Mouse (Mus musculus) liver, postnatal 0 days (tissue): Measurements from ENCODE around the gene Slc12a8. TPM values are rescaled to one million over a fixed set of nuclear protein-coding genes. Genes with fewer than 3 reads are reported as not detected.

ENCODE experiments used
- ATAC-seq: fragments of 200-750 bp; cut with Nextera tagmentation; 2 replicates; pipeline ENCODE4 v1.8.0; 2017; ENCODE audit warnings: mild to moderate bottlenecking, moderate library complexity
- DNase-seq: peaks from one replicate; pipeline ENCODE4 v3.0.0-alpha.2; 2016
- H3K27ac ChIP-seq: fragments of 300-500 bp; sonication (generic); 2 replicates; pipeline ENCODE4 v1.5.1; 2014; ENCODE audit warnings: antibody characterized with exemption, moderate library complexity, mild to moderate bottlenecking, low read depth
- H3K27me3 ChIP-seq: fragments of 300-500 bp; sonication (generic); 2 replicates; pipeline ENCODE4 v1.6.1; 2014; ENCODE audit warnings: low read length, control low read depth, mixed read lengths; ENCODE audit not compliant: insufficient read depth
- H3K36me3 ChIP-seq: fragments of 300-500 bp; sonication (generic); replicated peaks from 2 replicates; pipeline ENCODE4 v1.6.1; 2014; ENCODE audit warnings: mild to moderate bottlenecking, control low read depth, low read length, moderate library complexity, mixed read lengths; ENCODE audit not compliant: insufficient read depth
- H3K4me1 ChIP-seq: fragments of 300-500 bp; sonication (generic); 2 replicates; pipeline ENCODE4 v1.6.1; 2014; ENCODE audit warnings: antibody characterized with exemption, mild to moderate bottlenecking, control low read depth; ENCODE audit not compliant: insufficient read depth
- H3K4me2 ChIP-seq: fragments of 300-500 bp; sonication (generic); 2 replicates; pipeline ENCODE4 v1.6.1; 2014; ENCODE audit warnings: low read depth, mild to moderate bottlenecking, low read length, moderate library complexity, mixed read lengths
- H3K4me3 ChIP-seq: fragments of 300-500 bp; sonication (generic); 2 replicates; pipeline ENCODE4 v1.5.1; 2014; ENCODE audit warnings: low read depth, low read length
- H3K9ac ChIP-seq: fragments of 300-500 bp; sonication (generic); replicated peaks from 2 replicates; pipeline ENCODE4 v1.6.1; 2014; ENCODE audit warnings: mild to moderate bottlenecking, moderate library complexity
- H3K9me3 ChIP-seq: fragments of 300-500 bp; sonication (generic); 2 replicates; pipeline ENCODE4 v1.6.1; 2016; ENCODE audit warnings: mild to moderate bottlenecking, control low read depth, low read length, mixed read lengths
- CTCF ChIP-seq: sonication (generic); IDR thresholded peaks from 2 replicates; pipeline ENCODE4 v1.5.1; 2016; ENCODE audit warnings: antibody characterized with exemption, low read depth
- EP300 ChIP-seq: IDR thresholded peaks from 2 replicates; pipeline ENCODE4 v1.6.1; 2016; ENCODE audit warnings: antibody characterized with exemption, low read depth, mild to moderate bottlenecking
- WGBS: fragments of 180-500 bp; shearing (Covaris S2); extraction: QIAGEN DNeasy Blood & Tissue Kit; methylation state at CpG from one replicate; pipeline ENCODE4 v1.1.7; 2014; ENCODE audit not compliant: insufficient replicate concordance; 5-methylcytosine and 5-hydroxymethylcytosine counted together
- polyA plus RNA-seq: library from polyadenylated mRNA; unstranded; fragments of >200 nt; fragmentation: Nextera tagmentation; extraction: Ambion mirVana; gene quantifications from 2 replicates; pipeline ENCODE4 v1.2.1, GENCODE M21; 2015

Slc12a8 gene
- polyA plus RNA-seq, 1 experiment from 2014 or later, result 0.18 TPM

GRCm38 (mm10) chr16:33591390-33592067, 74.4 kb downstream of the Slc12a8 start:
- Histone ChIP-seq H3K27ac (0 out of 2 replicates have a peak overlapping the region, but pooled peaks have one; percentile 35), H3K9ac (no peak overlapping the region), H3K4me2 (no peak overlapping the region), H3K27me3 (no peaks in the 10 kb centered on the region), H3K36me3 (no peaks in the 10 kb centered on the region), H3K9me3 (no peaks in the 10 kb centered on the region), H3K4me1 (0 out of 2 replicates have a peak, but pooled peaks cover 5% of the 10 kb centered on the region), H3K4me3 (no peak overlapping the region)
- no peak for TF ChIP-seq CTCF
- TF ChIP-seq EP300, result no peak
- DNase-seq, result no peak
- peak; percentile 40; the same call in 1 of the 2 replicates for ATAC-seq
- WGBS, result 43% methylated on average over 10 of the region's 10 CpGs

DNA sequence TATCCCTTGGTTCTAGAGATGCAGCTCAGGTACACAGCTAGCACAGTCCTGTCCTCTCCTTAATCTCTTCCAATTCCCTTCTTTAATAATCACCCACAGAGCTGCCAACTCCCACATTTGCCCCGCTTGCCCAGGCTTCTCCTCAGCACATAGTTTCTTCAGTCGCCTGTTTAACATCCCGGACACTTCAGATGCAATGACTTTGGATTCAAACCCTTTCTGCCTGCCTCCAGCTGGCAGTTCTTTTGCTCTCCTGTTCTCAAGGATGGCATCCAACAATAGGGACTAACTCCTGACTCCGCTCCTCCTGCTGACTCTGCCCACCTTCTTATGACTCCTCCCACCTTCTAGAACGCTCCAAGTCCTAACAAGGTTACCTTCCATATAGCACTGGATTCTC, 75.2 kb downstream of the Slc12a8 start:
- no peak for TF ChIP-seq EP300
- no peak for TF ChIP-seq CTCF
- H3K4me2 ChIP-seq, result no peak overlapping the region
- H3K9me3 ChIP-seq, result no peaks in the 10 kb centered on the region
- no peak overlapping the region for H3K4me3 ChIP-seq
- no peaks in the 10 kb centered on the region for H3K27me3 ChIP-seq
- H3K36me3 ChIP-seq, result no peaks in the 10 kb centered on the region
- 0 out of 2 replicates have a peak, but pooled peaks cover 5% of the 10 kb centered on the region for H3K4me1 ChIP-seq
- no peak overlapping the region for H3K9ac ChIP-seq
- DNase-seq (no peak), ATAC-seq (no peak)
- 82% methylated on average over 5 of the region's 5 CpGs for WGBS
- H3K27ac ChIP-seq, result no peak overlapping the region

- Histone ChIP-seq H3K4me1 (0 out of 2 replicates have a peak, but pooled peaks cover 5% of the 10 kb centered on the region), H3K27me3 (no peaks in the 10 kb centered on the region), H3K9me3 (no peaks in the 10 kb centered on the region), H3K27ac (no peak overlapping the region), H3K4me2 (no peak overlapping the region), H3K9ac (no peak overlapping the region), H3K4me3 (no peak overlapping the region), H3K36me3 (no peaks in the 10 kb centered on the region)
- no peak for TF ChIP-seq EP300
- TF ChIP-seq CTCF, result no peak
- WGBS, result 81% methylated on average over 7 of the region's 7 CpGs
- ATAC-seq (no peak), DNase-seq (no peak)
Measured at GRCm38 (mm10) chr16:33593467-33593866, 76.3 kb downstream of the Slc12a8 start.

GRCm38 (mm10) chr16:33594037-33594771, 77.1 kb downstream of the Slc12a8 start:
- TF ChIP-seq EP300 (no peak), CTCF (no peak)
- no peaks in the 10 kb centered on the region for H3K9me3 ChIP-seq
- no peak overlapping the region for H3K27ac ChIP-seq
- no peaks in the 10 kb centered on the region for H3K36me3 ChIP-seq
- DNase-seq (no peak), ATAC-seq (peak; percentile 50)
- H3K9ac ChIP-seq, result no peak overlapping the region
- 65% methylated on average over 7 of the region's 7 CpGs for WGBS
- H3K27me3 ChIP-seq, result no peaks in the 10 kb centered on the region
- no peak overlapping the region for H3K4me3 ChIP-seq
- 0 out of 2 replicates have a peak, but pooled peaks cover 5% of the 10 kb centered on the region for H3K4me1 ChIP-seq
- no peak overlapping the region for H3K4me2 ChIP-seq

GRCm38 (mm10) chr16:33595235-33595769, 78.2 kb downstream of the Slc12a8 start:
- WGBS, result 79% methylated on average over 6 of the region's 6 CpGs
- no peak for DNase-seq

GRCm38 (mm10) chr16:33596213-33596612, 79.1 kb downstream of the Slc12a8 start:
- 70% methylated on average over 4 of the region's 4 CpGs for WGBS
- Histone ChIP-seq H3K4me1 (0 out of 2 replicates have a peak, but pooled peaks cover 5% of the 10 kb centered on the region), H3K27ac (no peak overlapping the region), H3K4me2 (no peak overlapping the region), H3K36me3 (no peaks in the 10 kb centered on the region), H3K4me3 (no peak overlapping the region), H3K9me3 (no peaks in the 10 kb centered on the region; the same call in 1 of the 2 replicates), H3K27me3 (no peaks in the 10 kb centered on the region), H3K9ac (no peak overlapping the region)
- no peak for TF ChIP-seq EP300
- no peak for TF ChIP-seq CTCF
- ATAC-seq, result no peak
- DNase-seq, result no peak

More at GRCm38 (mm10) chr16:33595235-33595769, 78.2 kb downstream of the Slc12a8 start:
- Histone ChIP-seq H3K27me3 (no peaks in the 10 kb centered on the region), H3K9me3 (no peaks in the 10 kb centered on the region; the same call in 1 of the 2 replicates), H3K27ac (no peak overlapping the region), H3K4me3 (no peak overlapping the region), H3K9ac (no peak overlapping the region), H3K4me2 (no peak overlapping the region), H3K36me3 (no peaks in the 10 kb centered on the region), H3K4me1 (0 out of 2 replicates have a peak, but pooled peaks cover 5% of the 10 kb centered on the region)
- peak; percentile 15; the same call in 1 of the 2 replicates for TF ChIP-seq EP300
- TF ChIP-seq CTCF, result no peak
- ATAC-seq, result no peak
